Mouse (Mus musculus) brain, embryonic 14.5 days (tissue): ENCODE results near the gene Csad. TPM values are rescaled to one million over a fixed set of nuclear protein-coding genes. Genes with fewer than 3 reads are reported as not detected.
A peak's percentile ranks its signal among the peaks of the same experiment; 100 is the strongest.
"Not testable (repeated sequence)": the region's sequence is repeated elsewhere in the genome, so short reads cannot be mapped to it uniquely, and the experiment has no call there.

ENCODE experiments used
- DNase-seq: peaks from one replicate; pipeline ENCODE4 v3.0.0-alpha.2; 2011; ENCODE audit warnings: low read depth
- CTCF ChIP-seq: fragments of 200-500 bp; IDR thresholded peaks from 2 replicates; pipeline ENCODE4 v1.5.1; 2012; ENCODE audit warnings: inconsistent platforms, mild to moderate bottlenecking, moderate library complexity, borderline replicate concordance; ENCODE audit not compliant: insufficient read depth, insufficient read length; ENCODE audit errors: extremely low read depth
- POLR2A ChIP-seq: fragments of 200-500 bp; IDR thresholded peaks from 2 replicates; pipeline ENCODE4 v1.6.1; 2012; ENCODE audit warnings: mild to moderate bottlenecking, inconsistent platforms, borderline replicate concordance; ENCODE audit not compliant: poor library complexity, insufficient read depth, insufficient read length, severe bottlenecking; ENCODE audit errors: extremely low read depth
- polyA plus RNA-seq: library from polyadenylated mRNA; depleted of rRNA; stranded (reverse); fragments of >200 nt; gene quantifications from 2 replicates; pipeline ENCODE4 v1.2.3, GENCODE M21; 2012

The Csad gene
- polyA plus RNA-seq, 1 experiment: 45.4 TPM

- DNase-seq: no peak
- TF ChIP-seq POLR2A (no peak), CTCF (no peak)
These were observed 38.9 kb downstream of the Csad start for GRCm38 (mm10) chr15:102165468-102166100.

DNA sequence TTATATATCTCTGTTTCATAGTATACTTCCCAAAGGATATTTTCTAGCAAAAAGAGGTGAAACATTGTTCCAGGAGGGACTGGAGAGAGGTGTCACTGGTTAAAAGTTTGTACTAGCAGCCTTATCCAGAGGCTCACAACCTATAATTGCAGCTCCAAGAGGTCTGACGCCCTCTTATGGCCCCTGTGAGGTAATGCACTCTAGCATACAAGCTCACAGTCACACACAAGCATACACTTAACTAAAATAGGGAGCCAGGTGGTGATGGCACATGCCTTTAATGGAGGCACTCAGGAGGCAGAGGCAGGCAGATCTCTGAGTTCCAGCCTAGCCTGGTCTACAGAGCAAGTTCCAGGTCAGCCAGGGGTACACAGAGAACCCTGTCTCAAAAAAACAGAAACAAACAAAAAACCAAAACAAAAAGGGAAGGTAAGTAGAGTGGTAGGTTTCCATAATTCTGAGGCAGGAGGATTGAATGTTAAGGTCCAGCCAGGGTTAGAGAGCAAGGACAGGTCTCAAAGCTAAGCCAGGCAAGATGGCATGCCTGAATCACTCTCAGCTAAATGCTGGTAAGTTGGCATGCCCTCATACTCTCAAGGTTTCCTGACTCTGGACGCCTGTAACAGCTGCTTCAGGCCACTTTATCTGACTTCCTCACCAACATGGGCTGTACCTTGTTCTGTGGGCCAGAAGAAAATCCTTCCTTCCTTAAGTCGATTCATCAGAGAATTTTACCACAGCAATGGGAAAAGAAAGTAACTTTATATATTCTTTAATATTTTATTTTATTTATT, 40.4 kb downstream of the Csad start:
- TF ChIP-seq CTCF: no peak
- no peak for TF ChIP-seq POLR2A
- no peak for DNase-seq

DNA sequence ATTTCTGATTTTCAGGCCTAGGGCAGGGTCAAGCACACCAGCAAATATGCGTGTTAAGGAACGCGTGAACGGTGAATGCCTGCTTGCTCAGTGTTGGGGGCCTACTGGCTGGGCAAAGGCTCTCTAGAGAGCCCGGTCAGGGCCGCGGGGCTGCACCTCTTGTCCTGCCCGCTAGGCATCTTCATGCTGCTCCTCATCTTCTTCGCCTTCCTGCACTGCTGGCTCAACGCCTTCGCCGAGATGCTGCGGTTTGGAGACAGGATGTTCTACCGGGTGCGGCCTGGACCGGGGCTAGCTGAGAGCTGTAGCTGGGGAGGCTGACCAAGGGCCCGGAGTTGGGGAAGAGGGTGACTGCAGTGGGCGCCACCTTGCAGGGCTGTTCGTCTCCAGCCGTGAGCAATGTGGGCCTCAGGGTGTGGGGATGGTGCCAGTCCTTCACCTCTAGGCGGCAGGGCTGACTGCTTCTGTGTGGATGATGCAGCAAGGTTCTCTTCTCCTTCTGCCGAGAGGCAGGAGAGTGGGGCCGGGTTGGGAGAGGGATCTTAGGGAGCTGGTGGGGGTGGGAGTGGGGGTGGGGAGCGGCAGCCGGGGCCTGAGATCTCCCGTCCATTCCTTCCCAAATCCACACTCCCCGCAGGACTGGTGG, 44.0 kb downstream of the Csad start:
- no peak for DNase-seq

DNA sequence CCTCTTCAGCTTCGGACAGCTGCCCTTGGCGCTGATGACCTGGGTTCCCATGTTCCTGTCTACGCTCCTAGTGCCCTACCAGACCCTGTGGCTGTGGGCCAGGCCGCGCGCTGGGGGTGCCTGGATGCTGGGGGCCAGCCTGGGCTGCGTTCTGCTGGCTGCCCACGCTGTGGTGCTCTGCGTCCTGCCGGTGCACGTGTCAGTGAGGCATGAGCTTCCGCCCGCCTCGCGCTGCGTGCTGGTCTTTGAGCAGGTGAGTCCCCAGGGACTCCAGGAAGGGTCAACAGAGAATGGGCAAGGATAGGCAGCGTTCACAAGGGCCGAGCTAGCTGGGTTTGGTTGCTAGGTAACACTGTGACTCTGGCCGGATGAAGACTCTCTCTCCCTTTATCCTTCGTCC, 47.7 kb downstream of the Csad start:
- no peak for TF ChIP-seq POLR2A
- TF ChIP-seq CTCF: no peak
- peak; percentile 70 for DNase-seq

More for the DNA sequence above, 44.0 kb downstream of the Csad start:
- TF ChIP-seq CTCF: no peak
- no peak for TF ChIP-seq POLR2A

GRCm38 (mm10) chr15:102155006-102155405, 49.5 kb downstream of the Csad start:
- not testable (repeated sequence) for DNase-seq

- TF ChIP-seq CTCF (no peak), POLR2A (no peak)
- no peak for DNase-seq
These were observed 51.9 kb downstream of the Csad start for GRCm38 (mm10) chr15:102152646-102153045.

DNA sequence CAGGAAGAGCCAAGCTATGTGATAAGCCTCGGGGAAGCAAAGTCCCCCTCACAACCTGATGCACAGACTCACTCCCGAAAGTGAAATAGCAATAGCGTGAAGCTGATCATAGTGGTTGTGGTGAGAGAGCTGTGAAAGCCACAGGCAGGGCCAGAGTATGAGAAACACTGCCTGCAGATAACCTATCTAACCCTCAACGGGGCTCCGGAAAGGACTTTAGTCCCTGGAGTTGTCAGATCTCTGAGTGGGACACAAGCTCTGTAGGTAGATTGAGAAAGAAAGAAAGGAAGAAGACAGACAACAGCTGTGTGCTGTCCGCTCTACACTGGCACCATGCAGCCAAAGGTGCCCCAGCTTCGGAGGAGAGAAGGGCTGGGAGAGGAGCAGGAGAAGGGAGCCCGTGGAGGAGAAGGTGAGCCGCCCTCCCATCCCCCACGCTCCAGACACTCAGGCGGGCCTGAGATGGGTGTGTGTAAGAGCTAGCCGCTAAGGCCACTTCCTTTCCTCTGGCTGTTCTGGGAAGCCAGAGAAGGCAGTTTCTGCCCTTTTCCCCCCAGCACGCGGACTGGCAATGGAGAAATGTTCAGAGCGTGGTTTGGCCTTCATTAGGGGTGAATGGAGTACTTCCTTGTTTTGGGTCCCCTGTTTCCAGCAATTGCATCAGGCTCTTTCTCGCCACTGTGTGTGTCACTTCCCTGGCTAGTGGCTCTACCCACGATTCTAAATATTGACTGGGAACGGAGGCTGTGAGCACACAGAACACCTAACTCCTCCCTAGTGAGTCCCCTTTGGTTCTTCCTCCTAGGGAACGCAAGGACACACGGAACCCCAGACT, 54.0 kb downstream of the Csad start, which contains the start of gene Soat2:
Soat2 (plus strand) TSS at position 226 of the 835 bp plus-strand sequence.
- DNase-seq: no peak
- TF ChIP-seq CTCF (no peak), POLR2A (no peak)

DNA sequence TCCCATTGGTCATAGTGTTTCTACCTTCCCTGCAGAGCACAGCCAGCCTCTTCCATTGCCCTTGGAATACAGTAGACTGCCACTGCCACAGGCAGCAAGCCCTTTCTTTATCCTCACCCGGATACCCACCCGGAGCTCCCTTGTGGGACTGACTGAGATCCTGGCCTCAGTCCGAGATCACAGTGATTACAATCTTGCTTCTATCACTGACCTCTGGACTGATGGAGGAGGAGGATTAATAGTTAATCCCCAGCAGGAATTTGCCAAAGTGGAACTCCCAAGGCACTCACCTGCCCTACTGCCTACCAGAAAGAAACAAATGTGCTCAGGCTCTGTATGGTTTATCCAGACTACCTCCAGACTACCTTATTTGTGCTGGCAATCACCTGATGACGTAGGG, 55.0 kb downstream of the Csad start:
- no peak for TF ChIP-seq POLR2A
- no peak for DNase-seq

GRCm38 (mm10) chr15:102147674-102148402, 56.7 kb downstream of the Csad start:
- TF ChIP-seq POLR2A: no peak
- no peak for DNase-seq

GRCm38 (mm10) chr15:102146882-102147281, 57.6 kb downstream of the Csad start:
- TF ChIP-seq CTCF (peak; percentile 75; the same call in 1 of the 2 replicates), POLR2A (no peak)
- DNase-seq: peak; percentile 57

DNA sequence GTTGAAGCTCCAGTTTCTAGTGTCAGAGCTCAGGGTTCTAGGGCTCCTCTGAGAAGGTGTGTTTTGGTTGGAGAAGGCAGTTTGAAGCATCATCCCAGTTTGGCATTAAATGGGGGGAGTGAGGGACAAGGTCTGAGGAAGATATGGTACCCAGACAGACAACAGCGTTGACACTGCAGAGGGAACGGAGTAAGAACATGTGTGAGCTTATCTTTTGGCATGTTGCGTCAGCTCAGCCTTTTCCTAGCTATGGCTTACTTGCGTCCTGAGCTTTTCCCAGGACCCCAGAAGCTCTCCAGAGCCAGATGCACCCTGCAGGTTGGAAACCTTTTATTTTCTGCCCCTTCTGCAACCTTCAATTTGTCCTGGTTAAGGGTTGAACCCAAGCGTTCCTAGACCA, 58.4 kb downstream of the Csad start:
- DNase-seq: no peak
- TF ChIP-seq POLR2A (no peak), CTCF (no peak)
